Mouse (Mus musculus): Measurements from ENCODE around the gene Pkm.

Pkm gene

GRCm38 (mm10) chr9:59655958-59656634 is at the start of gene Pkm:
Pkm (plus strand) TSS chr9:59656368.
- DNase-seq: peak; percentile 97

- no peak for DNase-seq
Observed at GRCm38 (mm10) chr9:59610950-59611349, 45.2 kb upstream of the Pkm start.

- no peak for DNase-seq
Observed at GRCm38 (mm10) chr9:59615797-59616196, 40.4 kb upstream of the Pkm start.

GRCm38 (mm10) chr9:59616622-59617306 is 39.4 kb upstream of the Pkm start, which contains the start of gene Parp6:
Parp6 (plus strand) TSS chr9:59617284.
- peak; percentile 100 for DNase-seq

GRCm38 (mm10) chr9:59617307-59617973 is 38.7 kb upstream of the Pkm start:
- no peak for DNase-seq

GRCm38 (mm10) chr9:59638372-59638771 is 17.8 kb upstream of the Pkm start:
- DNase-seq: no peak

- DNase-seq: no peak
Observed at GRCm38 (mm10) chr9:59639936-59640335, 16.2 kb upstream of the Pkm start.

GRCm38 (mm10) chr9:59641320-59641719 is 14.8 kb upstream of the Pkm start:
- no peak for DNase-seq

GRCm38 (mm10) chr9:59649911-59650310 is 6.3 kb upstream of the Pkm start:
- no peak for DNase-seq

- no peak for DNase-seq
Observed at GRCm38 (mm10) chr9:59653371-59653770, 2.8 kb upstream of the Pkm start.

- DNase-seq: no peak
Observed at GRCm38 (mm10) chr9:59654450-59654983, 1.7 kb upstream of the Pkm start.

GRCm38 (mm10) chr9:59656635-59657617 is 758 bp downstream of the Pkm start:
- peak; percentile 77 for DNase-seq

GRCm38 (mm10) chr9:59658146-59658545 is 2.0 kb downstream of the Pkm start:
- no peak for DNase-seq

- peak; percentile 89 for DNase-seq
Observed at GRCm38 (mm10) chr9:59659036-59660026, 3.2 kb downstream of the Pkm start.

- DNase-seq: peak; percentile 41
Observed at GRCm38 (mm10) chr9:59660421-59660820, 4.3 kb downstream of the Pkm start.

- DNase-seq: no peak
Observed at GRCm38 (mm10) chr9:59661298-59661975, 5.3 kb downstream of the Pkm start.

- DNase-seq: no peak
Observed at GRCm38 (mm10) chr9:59663226-59663625, 7.1 kb downstream of the Pkm start.

GRCm38 (mm10) chr9:59663957-59664356 is 7.8 kb downstream of the Pkm start:
- DNase-seq: no peak

- DNase-seq: peak; percentile 25
Observed at GRCm38 (mm10) chr9:59664664-59665256, 8.6 kb downstream of the Pkm start.

- no peak for DNase-seq
Observed at GRCm38 (mm10) chr9:59666016-59666415, 9.8 kb downstream of the Pkm start.

All from lung, postnatal 14 days (tissue).